Mouse (Mus musculus) granulocyte monocyte progenitor cell, adult 5-6 weeks (primary cell): ENCODE results near the gene Hunk. TPM values are rescaled to one million over a fixed set of nuclear protein-coding genes. Genes with fewer than 3 reads are reported as not detected.
A peak's percentile ranks its signal among the peaks of the same experiment; 100 is the strongest.

Source experiments
- ATAC-seq: replicated peaks from 2 replicates; pipeline ENCODE4 v1.8.0; 2016; ENCODE audit warnings: mild to moderate bottlenecking, moderate TSS enrichment, inconsistent platforms; ENCODE audit not compliant: poor library complexity, severe bottlenecking
- total RNA-seq, 2 experiments: library from RNA; stranded (forward) in 1 of 2; stranded (reverse) in 1 of 2; fragments of 200-712, 200-1000 nt in 1 of 2; fragments of >200 nt in 1 of 2; fragmentation: Nextera tagmentation in 1 of 2; gene quantifications; 2 replicates each; pipeline ENCODE4 v1.2.3; 2014 to 2017

The Hunk gene
- not detected in 2 replicates for total RNA-seq (2014; fragmentation: Nextera tagmentation)
- total RNA-seq (2017): not detected in 2 replicates

DNA sequence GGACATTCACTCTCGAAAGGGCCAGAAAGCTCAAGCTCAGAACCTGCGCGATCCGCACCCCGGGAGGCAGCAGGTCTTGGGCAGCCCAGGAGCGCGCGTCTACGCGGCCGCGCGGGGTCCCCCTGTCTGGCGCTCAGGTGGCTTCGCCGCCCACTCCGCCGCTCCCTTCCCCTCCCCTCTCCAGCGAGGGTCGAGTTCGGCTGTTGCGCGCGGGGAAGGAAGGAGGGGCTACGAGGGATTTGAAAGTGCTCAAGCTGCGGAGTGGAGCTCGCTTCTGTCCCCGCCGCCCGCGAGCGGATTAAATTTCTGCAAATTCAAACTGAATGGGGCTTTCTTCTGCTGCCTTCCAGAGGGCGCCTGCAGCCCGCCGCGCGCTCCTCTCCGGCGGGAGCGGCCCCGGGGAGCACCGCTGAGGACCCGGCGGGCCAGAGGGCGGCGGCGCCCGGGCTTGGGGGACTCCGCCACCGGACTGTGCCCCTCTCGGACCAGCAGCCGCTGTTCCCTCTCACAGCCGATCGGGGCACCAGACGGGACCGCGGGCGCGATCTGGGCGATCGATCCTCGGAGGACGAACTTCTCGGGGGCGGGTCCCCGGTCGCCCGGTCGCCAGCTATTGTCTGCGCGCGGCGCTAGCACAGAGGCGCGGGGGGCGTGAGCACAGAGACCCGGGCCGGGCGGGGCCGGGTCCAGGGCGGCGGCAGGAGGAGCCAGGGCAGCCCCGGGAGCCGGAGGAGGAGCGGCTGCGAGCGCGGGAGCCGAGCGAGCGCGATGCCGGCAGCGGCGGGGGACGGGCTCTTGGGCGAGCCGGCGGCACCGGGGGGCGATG lies at the start of gene Hunk:
Gene Hunk, plus strand, starts transcription at position 326 of the 826 bp plus-strand sequence.
- ATAC-seq: peak; percentile 28

- no peak for ATAC-seq
Measured at GRCm38 (mm10) chr16:90339026-90339425, 46.8 kb upstream of the Hunk start.

DNA sequence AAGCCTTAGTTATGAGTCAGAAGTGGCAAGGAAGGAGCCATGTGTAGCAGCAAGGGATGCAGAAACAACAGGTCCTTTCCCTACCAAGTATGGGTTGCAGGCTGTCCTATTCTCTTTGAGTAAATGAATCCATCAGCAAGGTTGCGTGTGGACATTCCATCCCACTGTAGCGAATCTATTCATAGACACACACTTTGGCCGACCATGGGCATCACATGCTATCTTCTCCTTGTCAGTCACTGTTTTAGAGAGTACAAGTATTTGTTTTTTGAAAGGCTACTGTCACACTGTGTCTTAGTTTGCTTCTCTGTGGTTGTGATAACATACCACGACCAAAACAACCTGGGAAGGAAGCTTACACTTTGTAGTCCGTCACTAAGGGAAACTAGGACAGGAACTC lies 44.7 kb upstream of the Hunk start:
- ATAC-seq: no peak

- ATAC-seq: peak; percentile 99
Measured at GRCm38 (mm10) chr16:90349700-90350548, 35.9 kb upstream of the Hunk start.

DNA sequence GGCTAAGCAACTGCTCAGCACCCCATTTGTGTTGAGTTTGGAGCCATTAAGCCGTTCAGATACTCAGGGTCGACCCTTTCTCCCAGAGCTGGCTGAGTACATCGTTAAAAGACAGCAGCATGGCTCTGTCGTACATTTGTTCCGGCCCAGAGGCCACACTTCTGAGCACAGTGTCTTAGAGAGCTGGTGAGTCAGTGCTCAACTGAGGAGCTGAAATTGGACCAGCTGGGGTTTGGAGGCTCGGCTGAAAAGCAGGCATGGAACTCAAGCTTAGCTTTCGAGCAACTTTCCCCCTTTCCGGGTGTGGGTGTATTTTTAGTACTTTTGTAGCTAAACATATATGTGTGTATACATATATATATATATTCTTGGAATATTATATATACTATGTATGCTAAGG lies 34.1 kb upstream of the Hunk start:
- ATAC-seq: no peak

GRCm38 (mm10) chr16:90352691-90353090 lies 33.1 kb upstream of the Hunk start:
- ATAC-seq: no peak

DNA sequence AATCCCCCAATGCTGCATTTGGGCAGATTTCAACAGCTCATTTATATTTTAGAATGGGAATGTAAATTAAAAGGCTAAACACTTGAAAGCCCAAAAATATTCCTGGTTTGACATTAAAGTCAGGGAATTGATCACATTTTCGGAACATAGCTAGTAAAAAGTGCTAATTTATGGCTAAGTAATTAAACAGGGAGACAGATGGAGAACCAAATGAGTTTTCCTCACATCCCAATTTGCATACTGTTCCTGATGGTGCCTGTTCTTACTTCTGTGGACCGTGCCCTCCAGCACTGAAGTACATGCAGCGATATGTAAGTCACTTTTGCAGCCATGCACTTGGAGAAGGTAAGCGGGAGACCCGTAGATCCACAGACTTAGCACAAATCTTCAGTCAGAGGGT lies 32.7 kb upstream of the Hunk start:
- no peak for ATAC-seq

- no peak for ATAC-seq
Measured at GRCm38 (mm10) chr16:90359329-90359728, 26.5 kb upstream of the Hunk start.

GRCm38 (mm10) chr16:90359750-90360149 lies 26.1 kb upstream of the Hunk start:
- no peak for ATAC-seq

- no peak for ATAC-seq
Measured at GRCm38 (mm10) chr16:90360327-90360726, 25.5 kb upstream of the Hunk start.

GRCm38 (mm10) chr16:90362926-90363325 lies 22.9 kb upstream of the Hunk start:
- no peak for ATAC-seq

DNA sequence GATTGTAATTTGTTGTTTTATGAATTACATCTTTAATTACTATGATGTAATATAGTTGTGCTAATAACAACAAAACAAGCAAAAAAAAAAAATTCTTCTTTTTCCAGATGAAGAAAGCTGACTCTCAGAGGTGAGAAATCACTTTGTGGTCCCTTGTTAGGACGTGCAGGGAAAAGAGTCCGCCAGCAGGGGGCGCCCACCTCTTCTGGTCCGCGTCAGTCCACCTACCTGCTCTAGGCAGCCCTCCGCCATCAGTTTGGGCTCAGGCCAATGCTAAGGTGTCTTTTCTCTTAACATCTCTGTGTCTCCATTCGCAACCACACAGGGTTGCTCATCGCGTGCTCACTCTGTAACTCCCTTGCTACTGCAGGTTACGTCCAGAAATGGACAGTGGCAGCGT lies 5.9 kb upstream of the Hunk start:
- peak; percentile 77 for ATAC-seq

DNA sequence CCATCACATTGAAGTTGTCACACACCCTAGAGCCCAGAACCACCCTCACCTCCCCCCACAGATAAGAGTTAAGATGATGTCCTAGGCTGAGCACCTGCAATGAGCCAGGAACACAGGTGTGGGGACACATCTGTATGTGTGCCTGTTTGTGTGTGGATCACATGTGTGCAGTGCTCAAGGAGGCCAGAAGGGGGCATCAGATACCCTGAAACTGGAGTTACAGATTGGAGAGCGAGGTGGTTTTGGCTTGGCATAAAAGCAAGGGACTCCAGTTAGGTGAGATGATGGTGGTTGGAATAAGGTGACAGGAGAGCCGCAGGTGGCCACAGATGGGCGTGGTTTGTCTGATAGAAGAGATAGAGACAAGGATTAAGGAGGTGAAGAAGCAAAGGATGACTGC lies 4.2 kb upstream of the Hunk start:
- no peak for ATAC-seq

GRCm38 (mm10) chr16:90382701-90383280 lies 3.0 kb upstream of the Hunk start:
- ATAC-seq: no peak

GRCm38 (mm10) chr16:90384058-90384457 lies 1.8 kb upstream of the Hunk start:
- ATAC-seq: no peak

DNA sequence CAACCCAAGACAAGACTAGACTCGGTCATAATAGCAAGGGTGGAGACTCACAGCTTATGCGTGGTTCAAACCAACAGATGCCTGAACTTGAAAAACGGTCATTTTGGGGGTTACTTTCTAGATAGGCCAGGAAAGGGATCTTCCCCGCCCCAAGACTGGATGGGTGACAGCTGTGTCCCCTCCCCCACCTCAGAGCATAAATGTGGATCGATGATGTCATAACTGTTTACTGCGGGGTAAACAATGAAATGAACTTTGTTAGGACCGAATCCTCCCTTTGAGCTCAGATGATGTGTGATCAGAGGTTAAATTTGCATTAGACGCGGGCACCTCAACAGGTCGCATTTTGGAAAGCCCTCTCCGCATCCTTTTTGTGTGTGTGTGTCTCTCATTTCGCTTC lies 967 bp upstream of the Hunk start:
- no peak for ATAC-seq

DNA sequence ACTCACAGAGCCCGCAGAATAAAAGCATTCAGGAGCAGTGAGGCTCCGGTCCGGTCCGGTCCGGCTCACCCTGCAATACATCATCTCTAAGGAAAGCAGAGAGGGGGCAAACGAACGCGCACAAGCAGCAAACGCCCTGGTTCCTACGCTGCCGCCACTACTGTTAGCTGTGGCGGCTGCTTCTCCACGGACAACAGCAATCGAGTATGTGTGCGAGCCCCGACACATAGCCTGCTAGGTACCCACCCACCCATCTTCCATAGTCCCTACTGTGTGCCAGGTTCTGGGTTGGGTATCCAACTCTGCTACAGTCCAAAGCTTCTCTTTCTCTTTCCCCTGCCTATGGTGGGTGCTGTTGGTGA lies 506 bp upstream of the Hunk start:
- ATAC-seq: no peak

DNA sequence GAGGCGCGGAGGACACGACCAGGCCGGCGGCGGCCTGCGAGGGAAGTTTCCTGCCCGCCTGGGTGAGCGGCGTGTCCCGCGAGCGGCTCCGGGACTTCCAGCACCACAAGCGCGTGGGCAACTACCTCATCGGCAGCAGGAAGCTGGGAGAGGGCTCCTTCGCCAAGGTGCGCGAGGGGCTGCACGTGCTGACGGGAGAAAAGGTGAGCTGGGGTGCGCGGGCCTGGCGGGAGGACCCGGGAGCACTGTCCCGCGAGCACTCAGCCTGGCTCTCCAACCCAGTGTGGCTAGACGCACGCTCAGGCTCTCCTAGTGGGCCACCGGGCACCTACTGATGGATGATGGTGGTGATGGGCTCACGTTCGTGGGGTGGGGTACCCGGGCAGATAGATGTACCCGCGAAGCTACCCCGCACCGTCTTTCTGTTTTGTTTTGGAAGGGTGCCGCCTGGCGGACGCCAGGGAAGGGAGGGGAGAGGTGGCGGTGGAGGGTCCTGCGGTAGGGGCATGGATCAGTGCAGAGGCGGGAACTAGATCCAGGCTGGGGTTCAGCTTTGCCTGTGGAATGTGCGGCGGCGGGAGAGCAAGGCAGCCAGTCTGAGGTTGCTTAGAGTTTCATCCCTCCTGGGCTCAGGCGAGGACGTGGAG lies 824 bp downstream of the Hunk start:
- ATAC-seq: peak; percentile 27; the same call in 1 of the 2 replicates

GRCm38 (mm10) chr16:90387161-90387671 lies 1.4 kb downstream of the Hunk start:
- no peak for ATAC-seq

- ATAC-seq: no peak
Measured at GRCm38 (mm10) chr16:90387961-90388360, 2.1 kb downstream of the Hunk start.
